Comparison of ENCODE assay signal across 15 mouse cellular contexts in the genomic region with DNA sequence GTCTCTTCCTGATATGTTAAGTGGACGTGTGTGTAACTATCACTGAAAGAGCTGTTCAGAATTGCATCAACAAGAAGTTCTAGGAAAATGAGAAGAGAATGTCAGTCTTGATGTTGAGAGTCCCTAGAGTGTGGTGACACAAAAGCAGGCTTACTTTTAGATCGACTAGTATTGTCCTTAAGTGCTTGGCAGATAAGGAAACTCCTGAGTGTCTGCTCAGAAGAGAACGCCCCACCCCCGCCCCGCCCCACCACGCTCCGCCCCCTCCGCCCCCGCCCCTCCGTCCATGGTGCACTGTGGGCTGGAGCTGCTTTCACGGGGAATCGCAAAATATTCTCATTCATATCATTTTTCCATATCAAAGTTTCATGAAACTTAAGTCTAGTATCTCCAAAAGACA.
"Had no signal": no experiment of that assay in that cellular context is flagged by ENCODE, and none has a peak within 500 bp of the region (broad histone marks: within the 10 kb centered on the region; RNA-seq: fewer than 3 reads in every experiment).

No protein-coding gene starts in this region.

- DNase-seq: layer of hippocampus, adult 9-11 months; layer of hippocampus, postnatal 36 days; liver, embryonic 13.5 days; lung, adult 18-20 months; lung, postnatal 36 days; retina, postnatal 1 day; right cerebral cortex, postnatal 4 days; spleen, adult 18-20 months; thymus, adult 18-20 months; thymus, postnatal 14 days had no signal

- ATAC-seq: midbrain, embryonic 16.5 days had no signal

- H3K9ac ChIP-seq: limb, embryonic 12.5 days; liver, embryonic 13.5 days; midbrain, embryonic 12.5 days; neural tube, embryonic 13.5 days had no signal

- H3K4me2 ChIP-seq: limb, embryonic 12.5 days; liver, embryonic 13.5 days; midbrain, embryonic 12.5 days; neural tube, embryonic 13.5 days had no signal

- H3K4me1 ChIP-seq: liver, embryonic 13.5 days had no signal

- H3K36me3 ChIP-seq: limb, embryonic 12.5 days; liver, embryonic 13.5 days; midbrain, embryonic 12.5 days; neural tube, embryonic 13.5 days had no signal

- H3K27me3 ChIP-seq: limb, embryonic 12.5 days; liver, embryonic 13.5 days; midbrain, embryonic 12.5 days; neural tube, embryonic 13.5 days had no signal

- H3K4me3 ChIP-seq: limb, embryonic 12.5 days; liver, embryonic 13.5 days; megakaryocyte, embryonic 14.5 days; midbrain, embryonic 12.5 days; neural tube, embryonic 13.5 days had no signal

- H3K27ac ChIP-seq: limb, embryonic 12.5 days; liver, embryonic 13.5 days; midbrain, embryonic 12.5 days; neural tube, embryonic 13.5 days had no signal

- H3K9me3 ChIP-seq: liver, embryonic 13.5 days; midbrain, embryonic 12.5 days had no signal
